Mouse (Mus musculus) B cell, adult 62 days (primary cell): ENCODE measurements around the gene Prrx2. TPM values are rescaled to one million over a fixed set of nuclear protein-coding genes. Genes with fewer than 3 reads are reported as not detected.

Source experiments
- total RNA-seq: library from RNA; stranded (reverse); gene quantifications from 4 replicates; pipeline ENCODE4 v1.2.4, GENCODE M21; 2023

The Prrx2 gene
- 0.61 TPM in 1 of 4 replicates, not detected in the others for total RNA-seq

DNA sequence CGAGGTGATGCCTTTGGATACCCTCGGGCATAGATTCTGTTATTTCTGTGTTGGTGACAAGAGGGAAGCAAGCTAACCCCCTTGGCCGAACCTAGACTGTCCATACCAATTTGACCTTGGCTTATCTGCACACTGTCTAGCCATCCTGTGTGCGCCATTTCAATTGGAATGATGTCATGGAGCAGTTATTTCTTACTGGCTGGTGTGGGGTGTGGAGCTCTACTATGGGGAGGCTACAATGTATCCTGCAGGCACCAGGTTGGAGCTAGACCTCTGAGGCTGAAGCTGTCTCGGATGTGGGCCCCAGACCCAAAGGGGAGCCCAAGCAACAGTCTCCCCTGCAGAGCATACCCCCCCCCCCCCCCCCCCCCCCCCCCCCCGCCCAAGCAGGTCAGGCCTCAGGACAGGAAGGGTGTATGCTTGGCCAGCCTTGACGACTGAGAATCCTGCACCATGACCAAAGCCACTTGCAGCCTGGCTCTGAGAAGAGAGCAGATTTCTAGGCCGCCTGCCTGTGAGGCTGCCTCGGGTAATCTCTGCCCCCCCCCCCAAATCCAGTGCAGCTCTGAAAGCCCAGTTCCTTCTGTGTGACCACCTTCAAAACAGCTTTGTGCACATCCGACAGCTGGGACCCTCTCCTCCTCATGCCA is at the start of gene Prrx2:
Gene Prrx2, plus strand, starts transcription at position 600 of the 650 bp plus-strand sequence.

DNA sequence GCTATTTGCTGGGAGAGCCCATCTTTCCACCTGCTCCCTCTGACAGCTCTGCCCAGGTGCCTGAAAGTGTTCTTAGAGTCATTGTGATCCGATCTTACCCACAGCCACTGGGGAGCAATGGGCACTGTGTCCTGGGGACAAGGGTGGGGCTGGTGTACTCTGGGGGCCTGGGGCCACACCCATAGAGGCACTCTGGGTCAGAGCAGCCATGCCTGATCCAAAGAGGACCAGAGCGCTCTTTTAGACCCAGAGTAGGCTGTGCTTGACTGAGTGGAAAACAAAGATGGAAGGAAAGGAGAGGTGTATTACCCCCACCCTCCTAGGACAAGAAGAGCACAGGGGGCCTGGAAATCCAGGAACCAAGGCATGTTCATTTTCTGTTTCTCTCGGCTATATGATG is 31.2 kb upstream of the Prrx2 start, which contains the start of gene 1700001O22Rik:
Gene 1700001O22Rik, minus strand, starts transcription at position 58 of the 400 bp plus-strand sequence.

DNA sequence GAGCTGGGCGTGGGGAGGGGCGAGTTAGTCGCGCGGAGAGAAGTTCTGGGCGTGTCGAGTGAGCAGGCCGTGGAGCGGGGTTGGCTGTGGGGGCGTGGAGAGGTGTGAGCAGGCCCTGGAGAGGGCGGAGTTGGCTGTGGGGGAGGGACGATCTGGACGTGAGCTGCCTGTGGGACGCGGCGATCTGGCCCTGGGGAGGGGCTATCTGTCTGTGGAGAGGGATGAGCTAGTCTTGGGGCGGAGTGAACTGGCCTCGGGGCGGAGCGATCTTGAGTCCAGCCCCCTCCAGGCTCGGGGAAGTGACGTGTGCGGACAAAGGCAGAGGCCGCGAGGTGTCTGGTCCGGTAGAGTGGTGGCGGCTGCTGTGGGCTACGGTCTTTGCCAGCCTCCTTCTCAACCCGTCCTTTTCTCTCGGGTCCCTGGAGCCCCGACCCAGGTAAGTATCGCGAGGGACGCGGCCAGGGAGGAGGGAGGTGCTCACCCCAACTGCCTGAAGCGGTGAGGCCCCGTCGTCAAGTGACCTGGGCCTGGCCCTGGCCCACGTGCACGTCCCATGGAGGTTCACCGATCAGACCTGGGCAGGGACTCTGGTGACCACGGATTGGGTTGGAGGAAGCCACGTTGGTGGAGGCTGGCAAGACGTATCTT is 27.0 kb upstream of the Prrx2 start, which contains the start of gene Ntmt1:
Gene Ntmt1, plus strand, starts transcription at position 179 of the 648 bp plus-strand sequence.

DNA sequence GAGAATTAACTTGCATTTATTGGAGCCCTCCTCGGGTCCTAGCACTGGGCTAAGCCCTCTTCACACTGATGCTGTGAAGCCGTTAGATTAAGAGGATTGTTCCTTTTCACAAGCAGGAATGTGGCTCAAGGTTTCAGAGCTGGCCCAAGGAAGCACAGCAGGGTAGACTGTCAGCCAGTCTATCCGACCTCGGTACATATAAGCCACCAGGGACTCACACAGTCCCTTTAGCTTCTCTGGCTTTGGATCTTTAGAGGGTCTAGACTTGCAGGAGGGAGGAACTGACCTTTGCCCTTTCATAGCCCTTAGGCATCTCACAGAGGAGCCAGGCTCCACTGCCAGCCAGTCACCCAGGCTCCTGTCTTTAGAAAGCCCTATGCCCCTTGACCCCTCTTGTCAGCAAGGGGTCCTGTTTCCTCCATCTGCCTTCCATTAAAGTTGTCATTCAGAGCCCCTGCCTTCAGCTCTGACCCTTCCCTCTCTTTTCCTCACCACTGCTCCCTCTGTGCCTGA is 4.4 kb upstream of the Prrx2 start, which contains the start of gene Asb6:
Gene Asb6, minus strand, starts transcription at position 51 of the 513 bp plus-strand sequence.

DNA sequence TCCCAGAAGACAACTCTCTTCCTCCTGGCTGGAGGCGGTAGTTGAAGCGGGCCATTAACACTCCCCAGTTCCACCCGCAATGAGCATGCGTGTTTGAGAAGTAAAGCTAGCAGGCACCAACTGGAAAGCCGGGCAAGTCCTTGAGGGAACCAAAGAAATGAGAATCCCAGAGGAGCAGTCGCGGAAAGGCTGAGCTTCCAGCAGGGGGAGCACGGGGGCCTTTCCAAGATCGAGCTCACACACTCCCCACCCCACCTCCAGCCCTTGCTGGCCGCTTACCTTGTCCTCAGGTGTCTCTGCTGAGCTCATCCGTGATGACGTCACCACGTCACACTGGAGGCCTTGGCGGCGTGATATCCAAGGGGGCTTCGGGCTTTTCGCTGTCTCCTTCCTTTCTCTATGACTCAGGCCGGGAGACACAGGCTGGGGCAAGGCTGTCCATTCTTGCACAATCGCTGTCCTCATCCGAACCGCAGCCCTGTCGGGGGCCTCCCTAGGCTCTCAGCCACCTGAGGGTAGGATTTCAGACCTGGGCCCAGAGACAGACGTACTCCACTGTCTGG is 94.8 kb downstream of the Prrx2 start, which contains the start of gene Ptges:
Gene Ptges, minus strand, starts transcription at position 381 of the 563 bp plus-strand sequence.

Other genes starting within 250 kb of the Prrx2 start
- gene Cstad, start 239.9 kb upstream of the Prrx2 start, total RNA-seq: 7.1 to 10.8 TPM (median 8.6 TPM) in 4 replicates
- gene 1700001O22Rik, start 31.3 kb upstream of the Prrx2 start, total RNA-seq: not detected in 4 replicates
- gene Ntmt1, start 27.1 kb upstream of the Prrx2 start, total RNA-seq: 35.5 to 46.8 TPM (median 40.4 TPM) in 4 replicates
- 32.2 to 35.5 TPM (median 33.9 TPM) in 4 replicates for gene Asb6, start 4.6 kb upstream of the Prrx2 start, total RNA-seq
- not detected in 4 replicates for gene Ptges, start 94.9 kb downstream of the Prrx2 start, total RNA-seq
- 46.9 to 52.8 TPM (median 51.6 TPM) in 4 replicates for gene Tor1b, start 118.0 kb downstream of the Prrx2 start, total RNA-seq
- 44.2 to 47.0 TPM (median 46.2 TPM) in 4 replicates for gene Tor1a, start 133.0 kb downstream of the Prrx2 start, total RNA-seq
- gene BC005624, start 147.2 kb downstream of the Prrx2 start, total RNA-seq: 120 to 126 TPM (median 121 TPM) in 4 replicates
- 14.6 to 22.0 TPM (median 20.3 TPM) in 4 replicates for gene Usp20, start 147.3 kb downstream of the Prrx2 start, total RNA-seq